Mouse (Mus musculus) kidney, adult 10 weeks (tissue): ENCODE results near the gene Cyp2c29. TPM values are rescaled to one million over a fixed set of nuclear protein-coding genes. Genes with fewer than 3 reads are reported as not detected.

Source experiments
- polyA plus RNA-seq: library from polyadenylated mRNA; stranded (reverse); fragments of 350-450 nt; fragmentation: Illumina TruSeq; extraction: RNeasy Lipid Tissue Mini Kit (QIAGEN cat#74804); gene quantifications from one replicate; pipeline ENCODE4 v1.2.3, GENCODE M21; 2014; ENCODE audit warnings: low read depth, low replicate concordance

Cyp2c29 gene
- polyA plus RNA-seq = 1.5 TPM

DNA sequence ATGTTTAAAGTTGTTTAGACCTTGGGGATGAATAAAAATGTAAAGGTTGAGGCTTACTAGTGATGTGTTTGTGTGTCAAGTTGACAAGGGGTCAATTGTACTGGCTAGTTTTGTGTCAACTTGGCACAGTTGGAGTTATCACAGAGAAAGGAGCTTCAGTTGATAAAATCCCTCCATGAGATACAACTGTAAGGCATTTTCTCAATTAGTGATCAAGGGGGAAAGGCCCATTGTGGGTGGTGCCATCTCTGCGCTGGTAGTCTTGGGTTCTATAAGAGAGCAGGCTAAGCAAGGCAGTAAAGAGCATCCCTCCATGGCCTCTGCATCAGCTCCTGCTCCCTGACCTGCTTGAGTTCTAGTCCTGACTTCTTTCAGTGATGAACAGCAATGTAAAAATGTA is at the start of gene Cyp2c29:
Gene Cyp2c29 (plus strand): TSS at position 301 of the 400 bp plus-strand sequence.

Other genes starting within 250 kb of the Cyp2c29 start
- gene Cyp2c65, start 208.4 kb upstream of the Cyp2c29 start, polyA plus RNA-seq = 0.53 TPM
- gene Cyp2c66, start 155.5 kb upstream of the Cyp2c29 start, polyA plus RNA-seq = 0.32 TPM
- gene Cyp2c38, start 193.7 kb downstream of the Cyp2c29 start, polyA plus RNA-seq = 0.40 TPM
- gene Cyp2c39, start 241.5 kb downstream of the Cyp2c29 start, polyA plus RNA-seq = not detected